Mouse (Mus musculus): Measurements from ENCODE around the gene Gm21304. TPM values are rescaled to one million over a fixed set of nuclear protein-coding genes. Genes with fewer than 3 reads are reported as not detected.

The Gm21304 gene
- not detected in 2 replicates for polyA plus RNA-seq (2012; rRNA removed)

DNA sequence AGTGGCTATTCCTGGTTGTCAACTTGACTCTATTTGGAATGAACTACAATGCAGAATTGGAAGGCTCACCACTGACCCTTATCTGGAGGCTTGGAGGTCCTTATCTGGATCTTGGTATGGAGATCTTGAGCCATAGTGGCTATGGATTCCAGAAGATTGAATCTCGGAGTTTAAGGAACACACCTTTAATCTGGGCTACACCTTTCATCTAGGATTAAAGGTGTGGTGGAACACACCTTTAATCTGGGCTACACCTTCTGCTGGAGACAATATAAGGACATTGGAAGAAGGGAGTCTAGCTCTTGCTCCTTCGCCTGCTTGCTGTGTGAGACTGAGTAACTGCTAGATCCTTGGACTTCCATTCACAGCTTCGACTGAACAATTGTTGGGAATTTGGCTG, at the start of gene Gm21304:
Gene Gm21304 (plus strand): TSS at position 301 of the 400 bp plus-strand sequence.

DNA sequence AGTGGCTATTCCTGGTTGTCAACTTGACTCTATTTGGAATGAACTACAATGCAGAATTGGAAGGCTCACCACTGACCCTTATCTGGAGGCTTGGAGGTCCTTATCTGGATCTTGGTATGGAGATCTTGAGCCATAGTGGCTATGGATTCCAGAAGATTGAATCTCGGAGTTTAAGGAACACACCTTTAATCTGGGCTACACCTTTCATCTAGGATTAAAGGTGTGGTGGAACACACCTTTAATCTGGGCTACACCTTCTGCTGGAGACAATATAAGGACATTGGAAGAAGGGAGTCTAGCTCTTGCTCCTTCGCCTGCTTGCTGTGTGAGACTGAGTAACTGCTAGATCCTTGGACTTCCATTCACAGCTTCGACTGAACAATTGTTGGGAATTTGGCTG, 25.6 kb upstream of the Gm21304 start, which contains the start of gene Gm21293:
Gene Gm21293 (plus strand): TSS at position 301 of the 400 bp plus-strand sequence.

DNA sequence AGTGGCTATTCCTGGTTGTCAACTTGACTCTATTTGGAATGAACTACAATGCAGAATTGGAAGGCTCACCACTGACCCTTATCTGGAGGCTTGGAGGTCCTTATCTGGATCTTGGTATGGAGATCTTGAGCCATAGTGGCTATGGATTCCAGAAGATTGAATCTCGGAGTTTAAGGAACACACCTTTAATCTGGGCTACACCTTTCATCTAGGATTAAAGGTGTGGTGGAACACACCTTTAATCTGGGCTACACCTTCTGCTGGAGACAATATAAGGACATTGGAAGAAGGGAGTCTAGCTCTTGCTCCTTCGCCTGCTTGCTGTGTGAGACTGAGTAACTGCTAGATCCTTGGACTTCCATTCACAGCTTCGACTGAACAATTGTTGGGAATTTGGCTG, 17.1 kb upstream of the Gm21304 start, which contains the start of gene Gm6763:
Gene Gm6763 (plus strand): TSS at position 301 of the 400 bp plus-strand sequence.

DNA sequence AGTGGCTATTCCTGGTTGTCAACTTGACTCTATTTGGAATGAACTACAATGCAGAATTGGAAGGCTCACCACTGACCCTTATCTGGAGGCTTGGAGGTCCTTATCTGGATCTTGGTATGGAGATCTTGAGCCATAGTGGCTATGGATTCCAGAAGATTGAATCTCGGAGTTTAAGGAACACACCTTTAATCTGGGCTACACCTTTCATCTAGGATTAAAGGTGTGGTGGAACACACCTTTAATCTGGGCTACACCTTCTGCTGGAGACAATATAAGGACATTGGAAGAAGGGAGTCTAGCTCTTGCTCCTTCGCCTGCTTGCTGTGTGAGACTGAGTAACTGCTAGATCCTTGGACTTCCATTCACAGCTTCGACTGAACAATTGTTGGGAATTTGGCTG, 8.6 kb upstream of the Gm21304 start, which contains the start of gene Gm8764:
Gene Gm8764 (plus strand): TSS at position 301 of the 400 bp plus-strand sequence.

DNA sequence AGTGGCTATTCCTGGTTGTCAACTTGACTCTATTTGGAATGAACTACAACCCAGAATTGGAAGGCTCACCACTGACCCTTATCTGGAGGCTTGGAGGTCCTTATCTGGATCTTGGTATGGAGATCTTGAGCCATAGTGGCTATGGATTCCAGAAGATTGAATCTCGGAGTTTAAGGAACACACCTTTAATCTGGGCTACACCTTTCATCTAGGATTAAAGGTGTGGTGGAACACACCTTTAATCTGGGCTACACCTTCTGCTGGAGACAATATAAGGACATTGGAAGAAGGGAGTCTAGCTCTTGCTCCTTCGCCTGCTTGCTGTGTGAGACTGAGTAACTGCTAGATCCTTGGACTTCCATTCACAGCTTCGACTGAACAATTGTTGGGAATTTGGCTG, 8.4 kb downstream of the Gm21304 start, which contains the start of gene Gm21312:
Gene Gm21312 (plus strand): TSS at position 301 of the 400 bp plus-strand sequence.

DNA sequence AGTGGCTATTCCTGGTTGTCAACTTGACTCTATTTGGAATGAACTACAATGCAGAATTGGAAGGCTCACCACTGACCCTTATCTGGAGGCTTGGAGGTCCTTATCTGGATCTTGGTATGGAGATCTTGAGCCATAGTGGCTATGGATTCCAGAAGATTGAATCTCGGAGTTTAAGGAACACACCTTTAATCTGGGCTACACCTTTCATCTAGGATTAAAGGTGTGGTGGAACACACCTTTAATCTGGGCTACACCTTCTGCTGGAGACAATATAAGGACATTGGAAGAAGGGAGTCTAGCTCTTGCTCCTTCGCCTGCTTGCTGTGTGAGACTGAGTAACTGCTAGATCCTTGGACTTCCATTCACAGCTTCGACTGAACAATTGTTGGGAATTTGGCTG, 16.9 kb downstream of the Gm21304 start, which contains the start of gene Gm20765:
Gene Gm20765 (plus strand): TSS at position 301 of the 400 bp plus-strand sequence.

DNA sequence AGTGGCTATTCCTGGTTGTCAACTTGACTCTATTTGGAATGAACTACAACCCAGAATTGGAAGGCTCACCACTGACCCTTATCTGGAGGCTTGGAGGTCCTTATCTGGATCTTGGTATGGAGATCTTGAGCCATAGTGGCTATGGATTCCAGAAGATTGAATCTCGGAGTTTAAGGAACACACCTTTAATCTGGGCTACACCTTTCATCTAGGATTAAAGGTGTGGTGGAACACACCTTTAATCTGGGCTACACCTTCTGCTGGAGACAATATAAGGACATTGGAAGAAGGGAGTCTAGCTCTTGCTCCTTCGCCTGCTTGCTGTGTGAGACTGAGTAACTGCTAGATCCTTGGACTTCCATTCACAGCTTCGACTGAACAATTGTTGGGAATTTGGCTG, 25.4 kb downstream of the Gm21304 start, which contains the start of gene Gm4340:
Gene Gm4340 (plus strand): TSS at position 301 of the 400 bp plus-strand sequence.

Other genes starting within 250 kb of the Gm21304 start
- not detected in 2 replicates for gene Gm21293, start 25.5 kb upstream of the Gm21304 start, polyA plus RNA-seq (2012; rRNA removed)
- gene Gm6763, start 17.0 kb upstream of the Gm21304 start, polyA plus RNA-seq (2012; rRNA removed) = not detected in 2 replicates
- gene Gm8764, start 8.5 kb upstream of the Gm21304 start, polyA plus RNA-seq (2012; rRNA removed) = not detected in 2 replicates
- gene Gm21312, start 8.5 kb downstream of the Gm21304 start, polyA plus RNA-seq (2012; rRNA removed) = not detected in 2 replicates
- gene Gm20765, start 17.0 kb downstream of the Gm21304 start, polyA plus RNA-seq (2012; rRNA removed) = not detected in 2 replicates
- gene Gm4340, start 25.5 kb downstream of the Gm21304 start, polyA plus RNA-seq (2012; rRNA removed) = not detected in 2 replicates

All from ovary, adult 2 months (tissue).